Mouse (Mus musculus) heart, postnatal 0 days (tissue): ENCODE data around the gene Kin.

ENCODE experiments used
- CTCF ChIP-seq: IDR thresholded peaks from 2 replicates; pipeline ENCODE4 v1.5.1; 2016; ENCODE audit warnings: antibody characterized with exemption, control low read depth, low read depth
- EP300 ChIP-seq: IDR thresholded peaks from 2 replicates; pipeline ENCODE4 v1.6.1; 2016; ENCODE audit warnings: antibody characterized with exemption, low read depth

DNA sequence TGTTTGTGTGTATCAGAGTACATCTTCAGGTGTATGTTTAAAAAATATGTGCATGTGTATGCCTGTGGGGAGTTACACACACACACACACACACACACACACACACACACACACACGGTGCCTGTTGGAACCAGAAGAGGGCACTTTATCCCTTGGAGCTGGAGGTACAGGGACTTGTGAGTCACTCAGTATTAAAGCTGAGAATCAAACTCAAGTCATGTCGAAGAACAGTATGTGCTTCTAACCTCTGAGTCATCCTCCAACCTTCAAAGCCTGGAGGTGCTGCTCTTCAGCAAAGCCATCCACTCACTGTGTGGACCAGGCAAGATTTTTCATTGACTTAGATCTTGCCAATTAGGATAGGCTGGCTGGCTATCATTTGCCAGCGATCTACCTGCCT lies 41.4 kb downstream of the Kin start:
- no peak for TF ChIP-seq CTCF
- no peak for TF ChIP-seq EP300
